Mouse (Mus musculus): Measurements from ENCODE around the gene Spag7. TPM values are rescaled to one million over a fixed set of nuclear protein-coding genes. Genes with fewer than 3 reads are reported as not detected.

Gene Spag7
- 141 and 167 TPM in 2 replicates for polyA plus RNA-seq (2014; fragmentation: Nextera tagmentation; extraction: Ambion mirVana)

GRCm38 (mm10) chr11:70668771-70669505 is at the start of gene Spag7:
Gene Spag7 (minus strand): TSS chr11:70669416.
- Histone ChIP-seq H3K4me3 (ENCODE audit: low read depth, low read length) (peak within 1 kb of the TSS; percentile 53), H3K4me1 (ENCODE audit: insufficient read depth) (0 out of 2 replicates have a peak, but pooled peaks cover 7% of the 10 kb centered on the region), H3K9me3 (ENCODE audit: low read depth, low read length) (no peaks in the 10 kb centered on the region), H3K27ac (ENCODE audit: low read depth) (peak within 1 kb of the TSS; percentile 96), H3K4me2 (peak within 1 kb of the TSS; percentile 83), H3K27me3 (ENCODE audit: insufficient read depth, low read length) (no peaks in the 10 kb centered on the region), H3K36me3 (ENCODE audit: insufficient read depth) (peaks cover 49% of the 10 kb centered on the region), H3K9ac (peak within 1 kb of the TSS; percentile 58)
- WGBS: under 1% methylated on average over 44 of the region's 44 CpGs
- peak; percentile 97 for ATAC-seq (ENCODE audit: insufficient read depth)
- no peak for TF ChIP-seq CTCF (IDR thresholded peaks at IDR 0.05; ENCODE audit: low read depth)
- peak; percentile 99 for DNase-seq

- Histone ChIP-seq H3K27me3 (ENCODE audit: insufficient read depth, low read length) (no peaks in the 10 kb centered on the region), H3K9ac (no peak overlapping the region), H3K27ac (ENCODE audit: low read depth) (no peak overlapping the region), H3K4me2 (no peak overlapping the region), H3K4me1 (ENCODE audit: insufficient read depth) (no peaks in the 10 kb centered on the region), H3K9me3 (ENCODE audit: low read depth, low read length) (no peaks in the 10 kb centered on the region), H3K36me3 (ENCODE audit: insufficient read depth) (peaks cover 85% of the 10 kb centered on the region), H3K4me3 (ENCODE audit: low read depth, low read length) (no peak overlapping the region)
- no peak for TF ChIP-seq CTCF (IDR thresholded peaks at IDR 0.05; ENCODE audit: low read depth)
- WGBS: 75% methylated on average over 5 of the region's 5 CpGs
- ATAC-seq (ENCODE audit: insufficient read depth) (no peak), DNase-seq (no peak)
Measured at GRCm38 (mm10) chr11:70718481-70718880, 49.3 kb upstream of the Spag7 start.

DNA sequence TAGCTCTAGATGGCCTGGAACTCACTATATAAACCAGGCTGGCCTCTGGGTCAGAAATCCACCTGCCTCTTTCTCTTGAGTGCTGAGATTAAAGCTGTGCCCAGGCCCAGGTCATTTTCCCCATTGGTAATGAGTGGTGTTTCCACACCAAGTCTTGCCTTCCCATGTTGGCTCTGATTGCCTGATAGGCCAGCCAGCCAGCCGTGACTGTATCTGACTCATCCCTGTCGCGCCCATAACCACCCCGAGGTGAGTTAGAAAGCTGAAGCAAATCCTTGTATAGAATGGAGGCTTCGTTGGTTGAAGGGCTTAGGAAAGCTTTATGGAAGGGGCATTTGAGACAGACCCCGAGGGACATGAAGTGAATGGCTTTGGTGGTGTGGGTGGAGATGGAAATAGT is 46.6 kb upstream of the Spag7 start:
- Histone ChIP-seq H3K4me1 (ENCODE audit: insufficient read depth) (no peaks in the 10 kb centered on the region), H3K4me2 (no peak overlapping the region), H3K4me3 (ENCODE audit: low read depth, low read length) (no peak overlapping the region), H3K36me3 (ENCODE audit: insufficient read depth) (peaks cover 88% of the 10 kb centered on the region), H3K27ac (ENCODE audit: low read depth) (no peak overlapping the region), H3K27me3 (ENCODE audit: insufficient read depth, low read length) (no peaks in the 10 kb centered on the region), H3K9ac (no peak overlapping the region), H3K9me3 (ENCODE audit: low read depth, low read length) (no peaks in the 10 kb centered on the region)
- WGBS: 87% methylated on average over 6 of the region's 6 CpGs
- ATAC-seq (ENCODE audit: insufficient read depth): no peak
- TF ChIP-seq CTCF (IDR thresholded peaks at IDR 0.05; ENCODE audit: low read depth): no peak
- DNase-seq: no peak

DNA sequence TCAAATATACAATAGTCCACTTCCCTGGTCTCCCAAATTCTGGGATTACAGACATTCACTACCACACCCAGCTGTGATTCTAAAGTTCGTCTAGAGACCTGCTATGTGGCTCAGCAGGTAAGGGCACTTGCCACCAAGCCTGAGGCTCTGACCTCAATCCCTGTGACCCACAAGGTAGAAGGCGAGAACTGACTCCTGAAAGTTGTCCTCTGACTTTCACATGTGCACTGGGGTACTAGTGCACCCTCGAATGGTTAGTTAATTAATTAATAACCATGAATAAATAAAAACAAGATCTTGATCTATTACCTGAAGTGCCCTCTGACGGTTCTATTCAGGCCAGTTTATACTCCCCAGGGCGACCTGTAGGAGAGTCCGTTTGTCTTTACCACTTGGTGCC is 44.0 kb upstream of the Spag7 start:
- Histone ChIP-seq H3K27me3 (ENCODE audit: insufficient read depth, low read length) (no peaks in the 10 kb centered on the region), H3K9ac (no peak overlapping the region), H3K36me3 (ENCODE audit: insufficient read depth) (peaks cover 87% of the 10 kb centered on the region), H3K4me1 (ENCODE audit: insufficient read depth) (no peaks in the 10 kb centered on the region), H3K4me2 (no peak overlapping the region), H3K4me3 (ENCODE audit: low read depth, low read length) (no peak overlapping the region), H3K27ac (ENCODE audit: low read depth) (no peak overlapping the region), H3K9me3 (ENCODE audit: low read depth, low read length) (no peaks in the 10 kb centered on the region)
- 75% methylated on average over 6 of the region's 6 CpGs for WGBS
- ATAC-seq (ENCODE audit: insufficient read depth) (no peak), DNase-seq (no peak)
- TF ChIP-seq CTCF (IDR thresholded peaks at IDR 0.05; ENCODE audit: low read depth): no peak

DNA sequence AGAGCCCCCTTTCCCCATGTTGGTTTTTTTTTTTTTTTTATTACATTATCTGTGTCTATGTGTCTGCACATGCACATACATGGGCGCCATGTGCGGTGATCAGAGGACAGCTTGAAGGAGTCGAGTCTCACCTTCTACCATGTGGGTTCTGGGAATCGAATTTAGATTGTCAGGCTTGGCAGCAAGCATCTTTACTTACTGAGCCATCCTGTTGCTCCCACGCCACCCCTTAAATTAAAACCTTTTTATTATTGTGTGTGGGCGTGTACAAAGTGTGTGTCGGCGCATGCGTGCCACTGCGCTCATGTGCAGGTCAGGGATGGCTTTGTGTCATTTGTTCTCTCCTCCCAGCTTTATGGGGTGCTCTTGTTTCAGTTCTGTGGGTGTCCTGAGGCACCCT is 41.8 kb upstream of the Spag7 start:
- Histone ChIP-seq H3K4me1 (ENCODE audit: insufficient read depth) (no peaks in the 10 kb centered on the region), H3K4me2 (no peak overlapping the region), H3K27ac (ENCODE audit: low read depth) (no peak overlapping the region), H3K9ac (no peak overlapping the region), H3K9me3 (ENCODE audit: low read depth, low read length) (no peaks in the 10 kb centered on the region), H3K36me3 (ENCODE audit: insufficient read depth) (peaks cover 87% of the 10 kb centered on the region), H3K27me3 (ENCODE audit: insufficient read depth, low read length) (no peaks in the 10 kb centered on the region), H3K4me3 (ENCODE audit: low read depth, low read length) (no peak overlapping the region)
- DNase-seq: no peak
- ATAC-seq (ENCODE audit: insufficient read depth): no peak
- 85% methylated on average over 10 of the region's 10 CpGs for WGBS
- TF ChIP-seq CTCF (IDR thresholded peaks at IDR 0.05; ENCODE audit: low read depth): no peak

DNA sequence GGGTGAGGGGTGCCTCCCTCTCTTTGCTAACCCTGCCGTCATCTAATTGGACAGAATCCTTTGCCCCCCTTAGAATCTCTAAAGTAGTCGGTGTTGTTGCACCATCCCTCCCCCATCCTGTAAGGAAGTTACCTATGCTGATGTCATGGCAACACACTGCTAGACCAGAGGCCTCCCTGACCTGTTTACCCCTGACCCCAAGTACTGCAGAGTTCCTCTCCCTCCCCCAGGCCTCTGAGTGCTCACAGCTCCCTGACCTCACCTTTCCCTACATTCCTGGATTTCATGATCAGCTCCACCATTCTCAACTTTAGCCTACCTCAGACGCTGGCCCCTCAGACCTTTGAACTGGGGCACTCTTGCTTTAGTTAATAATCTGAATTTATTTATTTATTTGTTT is 36.9 kb upstream of the Spag7 start:
- Histone ChIP-seq H3K4me3 (ENCODE audit: low read depth, low read length) (no peak overlapping the region), H3K4me2 (no peak overlapping the region), H3K9me3 (ENCODE audit: low read depth, low read length) (no peaks in the 10 kb centered on the region), H3K27me3 (ENCODE audit: insufficient read depth, low read length) (no peaks in the 10 kb centered on the region), H3K9ac (no peak overlapping the region), H3K4me1 (ENCODE audit: insufficient read depth) (peaks cover 8% of the 10 kb centered on the region; the same call in 1 of the 2 replicates), H3K36me3 (ENCODE audit: insufficient read depth) (peaks cover 84% of the 10 kb centered on the region), H3K27ac (ENCODE audit: low read depth) (no peak overlapping the region)
- no peak for TF ChIP-seq CTCF (IDR thresholded peaks at IDR 0.05; ENCODE audit: low read depth)
- ATAC-seq (ENCODE audit: insufficient read depth) (no peak), DNase-seq (no peak)
- WGBS: 71% methylated on average over 3 of the region's 3 CpGs

GRCm38 (mm10) chr11:70702781-70703180 is 33.6 kb upstream of the Spag7 start:
- TF ChIP-seq CTCF (IDR thresholded peaks at IDR 0.05; ENCODE audit: low read depth): no peak
- ATAC-seq (ENCODE audit: insufficient read depth) (no peak), DNase-seq (peak; percentile 11)
- H3K4me3 ChIP-seq (ENCODE audit: low read depth, low read length): 0 out of 2 replicates have a peak overlapping the region, but pooled peaks have one; percentile 71
- H3K27me3 ChIP-seq (ENCODE audit: insufficient read depth, low read length): no peaks in the 10 kb centered on the region
- H3K4me1 ChIP-seq (ENCODE audit: insufficient read depth): peaks cover 8% of the 10 kb centered on the region; the same call in 1 of the 2 replicates
- peaks cover 51% of the 10 kb centered on the region for H3K36me3 ChIP-seq (ENCODE audit: insufficient read depth)
- H3K27ac ChIP-seq (ENCODE audit: low read depth): 0 out of 2 replicates have a peak overlapping the region, but pooled peaks have one; percentile 4
- WGBS: 76% methylated on average over 4 of the region's 6 CpGs
- H3K9me3 ChIP-seq (ENCODE audit: low read depth, low read length): no peaks in the 10 kb centered on the region
- H3K4me2 ChIP-seq: peak overlapping the region; percentile 88; the same call in 1 of the 2 replicates
- H3K9ac ChIP-seq: peak overlapping the region; percentile 36
